In genomic region chr10:89531194-89531634, GRCm38 (mm10) we compare ENCODE assay signal across 9 mouse cellular contexts. TPM values are rescaled to one million over a fixed set of nuclear protein-coding genes. Genes with fewer than 3 reads are reported as not detected.
A peak's percentile ranks its signal among the peaks of the same experiment; 100 is the strongest.
DNase-seq lines count a peak whose midpoint lies in the region; ATAC-seq lines count a peak whose summit lies in the region.
"Had no signal": no experiment of that assay in that cellular context is flagged by ENCODE, and none has a peak within 500 bp of the region (broad histone marks: within the 10 kb centered on the region; RNA-seq: fewer than 3 reads in every experiment).

No protein-coding gene starts in this region.

- 57% methylated on average over 5 of the region's 5 CpGs for WGBS in forebrain, embryonic 12.5 days
- 77% methylated on average over 5 of the region's 5 CpGs for WGBS in forebrain, embryonic 11.5 days
- WGBS in neural tube, embryonic 14.5 days, result 51% methylated on average over 5 of the region's 5 CpGs

- H3K4me3 ChIP-seq in forebrain, embryonic 12.5 days (replicated peaks), result no peak overlapping the region
- no peak overlapping the region for H3K4me3 ChIP-seq in forebrain, embryonic 11.5 days (ENCODE audit: low read depth, low read length)
- H3K4me3 ChIP-seq in neural tube, embryonic 14.5 days (ENCODE audit: low read depth, low read length), result no peak overlapping the region
- H3K4me3 ChIP-seq: left cerebral cortex, adult 2 months had no signal

- no peak overlapping the region for H3K9ac ChIP-seq in forebrain, embryonic 12.5 days
- no peak overlapping the region for H3K9ac ChIP-seq in forebrain, embryonic 11.5 days (ENCODE audit: low read length)
- H3K9ac ChIP-seq in neural tube, embryonic 14.5 days (replicated peaks; ENCODE audit: low read depth, low read length), result no peak overlapping the region

- intact Hi-C loops in heart, postnatal 14 days (cut with DNase I), result no loop called here

- no peaks in the 10 kb centered on the region for H3K9me3 ChIP-seq in forebrain, embryonic 12.5 days
- H3K9me3 ChIP-seq in forebrain, embryonic 11.5 days (ENCODE audit: control insufficient read depth, low read length), result no peaks in the 10 kb centered on the region
- no peaks in the 10 kb centered on the region for H3K9me3 ChIP-seq in neural tube, embryonic 14.5 days (ENCODE audit: control insufficient read depth, low read length)

- DNase-seq in forebrain, embryonic 11.5 days (ENCODE audit: low spot score), result no peak
- peak; percentile 19 for DNase-seq in ovary, adult 18-20 months (ENCODE audit: low spot score)
- DNase-seq in ovary, postnatal 36 days (ENCODE audit: low spot score), result no peak
- DNase-seq in heart, postnatal 14 days, result peak; percentile 22 to 60
- no peak for DNase-seq in urinary bladder, postnatal 4 days (ENCODE audit: low spot score in 2 of 2)
- DNase-seq in frontal cortex, postnatal 14 days (ENCODE audit: low spot score in 2 of 2), result no peak

- H3K4me1 ChIP-seq in forebrain, embryonic 12.5 days, result no peaks in the 10 kb centered on the region
- no peaks in the 10 kb centered on the region for H3K4me1 ChIP-seq in forebrain, embryonic 11.5 days (replicated peaks; ENCODE audit: control insufficient read depth, insufficient read depth, low read length)
- no peaks in the 10 kb centered on the region for H3K4me1 ChIP-seq in neural tube, embryonic 14.5 days (ENCODE audit: control insufficient read depth, insufficient read depth, low read length)

- H3K27ac ChIP-seq in forebrain, embryonic 12.5 days, result no peak overlapping the region
- H3K27ac ChIP-seq in forebrain, embryonic 11.5 days (ENCODE audit: low read depth, low read length), result no peak overlapping the region
- no peak overlapping the region for H3K27ac ChIP-seq in neural tube, embryonic 14.5 days (ENCODE audit: low read depth, low read length)
- H3K27ac ChIP-seq: left cerebral cortex, adult 2 months had no signal

- no peaks in the 10 kb centered on the region for H3K36me3 ChIP-seq in forebrain, embryonic 12.5 days (replicated peaks)
- no peaks in the 10 kb centered on the region for H3K36me3 ChIP-seq in forebrain, embryonic 11.5 days (ENCODE audit: control insufficient read depth, insufficient read depth, low read length)
- no peaks in the 10 kb centered on the region for H3K36me3 ChIP-seq in neural tube, embryonic 14.5 days (ENCODE audit: control insufficient read depth, insufficient read depth, low read length)

- peak; percentile 53; the same call in 1 of the 2 replicates for ATAC-seq in forebrain, embryonic 12.5 days (ENCODE audit: low FRiP score)
- no peak for ATAC-seq in forebrain, embryonic 11.5 days (replicated peaks; ENCODE audit: low FRiP score)
- peak; percentile 74 for ATAC-seq in neural tube, embryonic 14.5 days (ENCODE audit: low read depth)

- H3K27me3 ChIP-seq in forebrain, embryonic 12.5 days, result no peaks in the 10 kb centered on the region
- H3K27me3 ChIP-seq in forebrain, embryonic 11.5 days (ENCODE audit: control insufficient read depth, insufficient read depth, low read length), result no peaks in the 10 kb centered on the region
- no peaks in the 10 kb centered on the region for H3K27me3 ChIP-seq in neural tube, embryonic 14.5 days (ENCODE audit: control insufficient read depth, insufficient read depth, low read length)

- no peak overlapping the region for H3K4me2 ChIP-seq in forebrain, embryonic 12.5 days
- H3K4me2 ChIP-seq in forebrain, embryonic 11.5 days (ENCODE audit: low read depth, low read length, severe bottlenecking), result no peak overlapping the region
- no peak overlapping the region for H3K4me2 ChIP-seq in neural tube, embryonic 14.5 days (ENCODE audit: low read depth, low read length)

RNA-seq across cellular contexts. Expression of gene Nr1h4, which starts 2.2 kb away (rescaled TPM):
- not detected in 2 replicates for polyA plus RNA-seq in forebrain, embryonic 12.5 days (2016; fragmentation: Nextera tagmentation; extraction: Ambion mirVana)
- polyA plus RNA-seq in forebrain, embryonic 11.5 days (2014; fragmentation: Nextera tagmentation; extraction: Ambion mirVana), result not detected in 2 replicates
- total RNA-seq in heart, postnatal 14 days (2021), result under 1 TPM; 0.51 to 0.53 TPM
- polyA plus RNA-seq in neural tube, embryonic 14.5 days (2014; fragmentation: Nextera tagmentation; extraction: Ambion mirVana), result not detected in 2 replicates
- total RNA-seq: left cerebral cortex, adult 2 months had no signal

Comparison
In these comparisons a context has a peak if more than half of its experiments do, and no peak if none do; other contexts are left out.
1. DNase-seq: peak in ovary, adult 18-20 months (single experiment) and heart, postnatal 14 days (2 of 2); none in forebrain, embryonic 11.5 days (single experiment), ovary, postnatal 36 days (single experiment), urinary bladder, postnatal 4 days (0 of 2) and frontal cortex, postnatal 14 days (0 of 2).